Mouse (Mus musculus): ENCODE results near the gene Akr1cl.

DNA sequence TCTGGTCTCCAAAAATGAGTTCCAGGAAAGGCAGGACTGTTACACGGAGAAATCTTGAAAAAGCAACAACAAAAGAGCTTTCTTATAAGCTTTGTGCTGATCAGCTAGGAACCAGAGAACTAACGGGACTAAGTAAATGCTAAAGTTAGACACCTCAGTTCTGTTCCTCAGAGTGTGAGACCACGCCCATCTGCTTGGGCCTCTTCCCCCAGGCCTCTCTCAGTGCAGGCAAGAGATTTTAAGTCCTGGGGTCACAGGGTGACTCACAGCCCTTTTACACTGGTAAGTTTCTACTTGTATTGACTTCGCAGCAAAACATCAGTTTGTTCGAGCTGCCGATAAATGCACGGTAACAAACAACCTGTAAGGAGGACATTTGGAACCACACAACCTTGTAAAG, 19.1 kb upstream of the Akr1cl start:
- TF ChIP-seq CTCF (IDR thresholded peaks at IDR 0.05; ENCODE audit: control insufficient read depth, insufficient read depth, insufficient read length) = no peak
- no peak for TF ChIP-seq MYOD1 (IDR thresholded peaks at IDR 0.05; ENCODE audit: control insufficient read depth, insufficient read length, low read depth)
- no peak for TF ChIP-seq USF1 (IDR thresholded peaks at IDR 0.05; ENCODE audit: low read depth)
- TF ChIP-seq CEBPB (IDR thresholded peaks at IDR 0.05; ENCODE audit: low read depth) = no peak
- no peak for TF ChIP-seq MYOG (IDR thresholded peaks at IDR 0.05; ENCODE audit: control insufficient read depth, extremely low read depth, insufficient read length)
- TF ChIP-seq MAX (IDR thresholded peaks at IDR 0.05) = no peak
- TF ChIP-seq FOSL1 (IDR thresholded peaks at IDR 0.05; ENCODE audit: insufficient read depth, low read length, poor library complexity, severe bottlenecking) = no peak
